Mouse (Mus musculus) G1E (cell line): ENCODE results near the gene Mgrn1.

Experiments
- CTCF ChIP-seq: IDR thresholded peaks from 2 replicates; pipeline ENCODE4 v1.5.1; 2012; ENCODE audit warnings: low read depth, low read length, inconsistent platforms, mixed read lengths
- GATA1 ChIP-seq: IDR thresholded peaks from 2 replicates; pipeline ENCODE4 v1.6.1; 2012; ENCODE audit warnings: borderline replicate concordance, low read length, inconsistent platforms, mixed read lengths

DNA sequence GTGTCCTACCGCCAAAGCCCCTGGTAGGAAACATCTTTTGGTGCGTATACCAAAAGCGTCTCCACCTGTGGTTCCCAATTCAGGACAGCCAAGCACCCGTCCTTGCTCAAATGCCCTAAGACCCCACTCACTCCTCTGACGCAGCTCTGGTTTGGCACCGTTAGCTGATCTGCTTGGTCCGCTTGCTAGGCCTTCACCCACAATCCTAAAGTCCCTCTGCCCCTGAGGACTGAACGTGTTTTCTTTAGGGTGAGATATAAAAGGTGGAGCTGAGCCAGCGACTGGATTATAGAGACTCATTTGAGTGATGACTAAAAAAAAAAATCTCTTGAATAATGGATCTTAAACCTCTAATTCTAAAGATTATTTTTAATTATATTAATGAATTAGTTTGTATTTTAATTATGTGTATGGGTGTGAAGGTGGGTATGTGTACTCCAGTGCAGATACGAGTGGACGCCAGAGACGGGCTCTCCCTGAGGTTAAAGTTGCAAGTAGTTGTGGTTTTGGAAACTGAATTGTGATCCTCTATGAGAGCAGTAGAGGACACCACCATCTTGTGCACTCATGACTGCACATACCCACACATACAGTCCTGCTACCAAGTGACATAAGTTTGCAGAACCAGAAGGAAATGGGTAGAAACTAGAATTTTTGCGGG, 78.8 kb downstream of the Mgrn1 start:
- TF ChIP-seq GATA1 = no peak
- no peak for TF ChIP-seq CTCF
